Mouse (Mus musculus): Measurements from ENCODE around the gene Actl6a.

GRCm38 (mm10) chr3:32727861-32728260 is 21.8 kb downstream of the Actl6a start:
- TF ChIP-seq CTCF (IDR thresholded peaks at IDR 0.05; ENCODE audit: insufficient read depth, low read length), result no peak
- no peak for TF ChIP-seq POLR2A (IDR thresholded peaks at IDR 0.05; ENCODE audit: borderline replicate concordance, extremely low read depth, low read depth, low read length)
